18 mouse cellular contexts compared by ENCODE assay signal in the genomic region with DNA sequence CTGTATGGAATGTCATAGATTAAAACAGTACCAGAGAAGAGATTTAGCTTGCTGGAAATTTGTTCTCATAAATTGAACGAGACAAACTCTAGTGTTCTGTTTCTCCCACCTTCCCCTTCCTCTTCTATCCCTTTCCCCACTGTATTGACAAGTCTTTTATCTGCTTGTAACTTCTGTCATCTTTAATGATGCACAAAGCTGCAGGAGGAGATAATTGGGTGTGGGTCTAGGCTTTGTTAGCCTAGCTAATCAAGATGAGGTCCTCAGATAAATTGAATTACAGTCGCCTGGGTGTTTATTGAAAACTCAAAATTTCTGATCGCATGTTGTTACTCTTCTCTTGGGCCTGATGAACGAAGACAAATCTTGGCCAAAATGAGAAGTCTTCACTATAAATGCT.
DNase-seq lines count a peak whose midpoint lies in the region; ATAC-seq and TF ChIP-seq lines count a peak whose summit lies in the region.
"Had no signal": no experiment of that assay in that cellular context is flagged by ENCODE, and none has a peak within 500 bp of the region (broad histone marks: within the 10 kb centered on the region; RNA-seq: fewer than 3 reads in every experiment).

No protein-coding gene starts in this region.

- H3K9me3 ChIP-seq in G1E (replicated peaks), result no peaks in the 10 kb centered on the region
- no peaks in the 10 kb centered on the region for H3K9me3 ChIP-seq in hindbrain, embryonic 11.5 days (ENCODE audit: control insufficient read depth, low read length)

- H3K36me3 ChIP-seq in G1E (replicated peaks), result no peaks in the 10 kb centered on the region
- H3K36me3 ChIP-seq in hindbrain, embryonic 11.5 days (ENCODE audit: control insufficient read depth, insufficient read depth, low read length), result no peaks in the 10 kb centered on the region

- peaks cover 24% of the 10 kb centered on the region for H3K4me1 ChIP-seq in G1E (ENCODE audit: insufficient read depth, low read depth, low read length)
- no peaks in the 10 kb centered on the region for H3K4me1 ChIP-seq in hindbrain, embryonic 11.5 days (replicated peaks; ENCODE audit: control insufficient read depth, insufficient read depth, low read length)

- H3K27ac ChIP-seq in hindbrain, embryonic 11.5 days (ENCODE audit: low read depth, low read length), result no peak overlapping the region

- no peaks in the 10 kb centered on the region for H3K27me3 ChIP-seq in G1E (ENCODE audit: insufficient read depth, low read length)
- no peaks in the 10 kb centered on the region for H3K27me3 ChIP-seq in hindbrain, embryonic 11.5 days (ENCODE audit: control insufficient read depth, insufficient read depth, low read length)
- H3K27me3 ChIP-seq: CH12.LX had no signal

- TF ChIP-seq CTCF in G1E (IDR thresholded peaks at IDR 0.05; ENCODE audit: low read depth, low read length), result no peak

- 91% methylated on average over 4 of the region's 4 CpGs for WGBS in hindbrain, embryonic 11.5 days

- no peak overlapping the region for H3K4me3 ChIP-seq in G1E (ENCODE audit: low read depth, low read length)
- H3K4me3 ChIP-seq in hindbrain, embryonic 11.5 days (ENCODE audit: low read depth, low read length), result no peak overlapping the region

- peak; percentile 96 for ATAC-seq in G1E (ENCODE audit: extremely low read depth, insufficient number of reproducible peaks, low FRiP score, poor library complexity, severe bottlenecking)
- no peak for ATAC-seq in hindbrain, embryonic 11.5 days (ENCODE audit: low FRiP score)
- ATAC-seq: activated CD4-positive, CD25-positive, alpha-beta regulatory T cell, adult 4 months; CD4-positive, CD25-positive, alpha-beta regulatory T cell, adult 4 months; Patski had no signal

- no peak overlapping the region for H3K4me2 ChIP-seq in hindbrain, embryonic 11.5 days (replicated peaks; ENCODE audit: low read depth, low read length)

- peak; percentile 21 for DNase-seq in G1E (ENCODE audit: low spot score)
- DNase-seq in hindbrain, embryonic 11.5 days (ENCODE audit: low spot score), result no peak
- DNase-seq: adrenal gland, adult 2 months; adrenal gland, adult 8-10 months; adrenal gland, postnatal 10 days; adrenal gland, postnatal 14 days; adrenal gland, postnatal 25 days; adrenal gland, postnatal 36 days; B cell, adult 2 months; cerebellum, adult 11 months; cerebellum, adult 11-12 months; cerebellum, adult 18-20 months; cerebellum, adult 2 months; cerebellum, adult 8-10 months had no signal

- H3K9ac ChIP-seq in hindbrain, embryonic 11.5 days (ENCODE audit: low read depth, low read length), result no peak overlapping the region
